Mouse (Mus musculus) forebrain, embryonic 16.5 days (tissue): ENCODE measurements at regions not wholly inside any gene's neighbourhood (a gene's known extent, or its start where the extent isn't known, plus 50 kb on each side); places are given as distances from the start of the nearest gene placed in this dataset.
A peak's percentile ranks its signal among the peaks of the same experiment; 100 is the strongest.

Experiments
- ATAC-seq: fragments of 200-750 bp; cut with Nextera tagmentation; 2 replicates; pipeline ENCODE4 v1.8.0; 2017; ENCODE audit warnings: mild to moderate bottlenecking, moderate library complexity
- H3K27ac ChIP-seq: fragments of 300-500 bp; sonication (generic); 2 replicates; pipeline ENCODE4 v1.5.1; 2014; ENCODE audit warnings: low read length, control low read depth
- H3K27me3 ChIP-seq: fragments of 300-500 bp; sonication (generic); replicated peaks from 2 replicates; pipeline ENCODE4 v1.6.1; 2014; ENCODE audit warnings: low read length; ENCODE audit not compliant: control insufficient read depth, insufficient read depth
- H3K36me3 ChIP-seq: fragments of 300-500 bp; sonication (generic); 2 replicates; pipeline ENCODE4 v1.6.1; 2014; ENCODE audit not compliant: control insufficient read depth, insufficient read depth
- H3K4me1 ChIP-seq: fragments of 300-500 bp; sonication (generic); replicated peaks from 2 replicates; pipeline ENCODE4 v1.6.1; 2014; ENCODE audit warnings: low read length; ENCODE audit not compliant: control insufficient read depth, insufficient read depth
- H3K4me2 ChIP-seq: fragments of 300-500 bp; sonication (generic); 2 replicates; pipeline ENCODE4 v1.6.1; 2014; ENCODE audit warnings: mild to moderate bottlenecking, low read length, control low read depth
- H3K4me3 ChIP-seq: fragments of 300-500 bp; sonication (generic); replicated peaks from 2 replicates; pipeline ENCODE4 v1.5.1; 2014; ENCODE audit warnings: mild to moderate bottlenecking, low read length, control low read depth
- H3K9ac ChIP-seq: fragments of 300-500 bp; sonication (generic); replicated peaks from 2 replicates; pipeline ENCODE4 v1.6.1; 2014; ENCODE audit warnings: low read depth, low read length, control low read depth
- H3K9me3 ChIP-seq: fragments of 300-500 bp; sonication (generic); 2 replicates; pipeline ENCODE4 v1.6.1; 2016; ENCODE audit warnings: low read length; ENCODE audit not compliant: control insufficient read depth
- WGBS: fragments of 180-500 bp; shearing (Covaris S2); extraction: QIAGEN DNeasy Blood & Tissue Kit; methylation state at CpG from one replicate; pipeline ENCODE4 v1.1.7; 2014; 5-methylcytosine and 5-hydroxymethylcytosine counted together

GRCm38 (mm10) chr15:67249147-67249546 is 748.4 kb upstream of the Lrrc6 start:
- no peaks in the 10 kb centered on the region for H3K9me3 ChIP-seq
- peaks cover 12% of the 10 kb centered on the region for H3K27me3 ChIP-seq
- H3K9ac ChIP-seq, result no peak overlapping the region
- H3K4me1 ChIP-seq, result peaks cover 23% of the 10 kb centered on the region
- H3K36me3 ChIP-seq, result no peaks in the 10 kb centered on the region
- H3K4me2 ChIP-seq, result no peak overlapping the region
- H3K27ac ChIP-seq, result no peak overlapping the region
- H3K4me3 ChIP-seq, result no peak overlapping the region
- peak; percentile 10; the same call in 1 of the 2 replicates for ATAC-seq
- WGBS, result 25% methylated on average over 4 of the region's 4 CpGs

DNA sequence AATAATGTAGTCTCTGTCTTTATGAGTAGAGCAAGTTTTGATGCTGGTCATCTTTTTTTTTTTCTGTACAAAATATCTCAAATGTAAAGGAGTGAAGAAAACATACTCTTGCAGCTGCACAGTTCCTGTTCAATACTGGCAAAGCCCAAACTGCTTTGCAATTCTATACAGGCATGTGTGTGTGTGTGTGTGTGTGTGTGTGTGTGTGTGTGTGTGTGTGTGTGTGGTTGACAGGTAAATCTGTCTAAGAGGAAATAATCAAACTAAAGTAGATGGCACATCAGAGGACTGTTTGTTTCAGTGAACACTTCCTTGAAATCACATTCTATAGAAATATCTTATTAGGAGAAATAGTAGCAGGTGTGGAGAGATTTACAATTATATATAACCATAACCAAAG is 747.8 kb upstream of the Lrrc6 start:
- Histone ChIP-seq H3K9ac (no peak overlapping the region), H3K27me3 (peaks cover 12% of the 10 kb centered on the region), H3K9me3 (no peaks in the 10 kb centered on the region), H3K27ac (no peak overlapping the region), H3K4me2 (no peak overlapping the region), H3K36me3 (no peaks in the 10 kb centered on the region), H3K4me1 (peaks cover 23% of the 10 kb centered on the region), H3K4me3 (no peak overlapping the region)
- ATAC-seq, result no peak

DNA sequence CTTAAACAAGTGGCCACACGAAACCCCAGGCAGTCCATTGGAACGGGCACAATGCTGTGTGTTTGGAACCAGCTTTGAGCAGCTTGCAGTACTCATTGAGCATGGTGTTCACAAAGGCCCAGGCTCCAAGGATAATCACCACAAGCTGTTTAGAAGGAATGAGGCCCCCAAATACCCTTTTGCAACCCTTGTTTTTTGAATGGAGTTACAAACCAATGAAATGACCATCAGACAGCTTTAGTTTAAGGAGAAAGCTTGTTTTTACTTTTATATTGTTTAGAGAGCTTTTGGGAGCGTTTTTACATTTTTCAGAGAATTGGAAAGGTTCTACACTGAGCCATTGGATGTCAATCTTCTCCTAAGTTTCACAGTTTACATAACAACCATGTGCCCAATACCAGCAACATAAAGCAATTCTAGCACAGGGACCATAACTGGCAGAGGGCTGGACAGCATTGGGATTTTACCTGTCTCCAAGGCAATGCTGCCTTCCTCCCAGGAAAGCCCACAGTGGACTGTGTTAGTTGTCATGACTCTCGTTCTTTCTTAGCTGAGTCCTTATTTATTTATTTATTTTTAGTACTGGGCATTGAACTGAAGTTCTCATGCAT is 745.1 kb upstream of the Lrrc6 start:
- H3K4me3 ChIP-seq, result no peak overlapping the region
- no peaks in the 10 kb centered on the region for H3K36me3 ChIP-seq
- no peak overlapping the region for H3K9ac ChIP-seq
- H3K4me1 ChIP-seq, result peaks cover 23% of the 10 kb centered on the region
- WGBS, result 4% methylated on average over 4 of the region's 4 CpGs
- peak; percentile 91 for ATAC-seq
- H3K9me3 ChIP-seq, result no peaks in the 10 kb centered on the region
- peak overlapping the region; percentile 60 for H3K27ac ChIP-seq
- peaks cover 10% of the 10 kb centered on the region for H3K27me3 ChIP-seq
- H3K4me2 ChIP-seq, result peak overlapping the region; percentile 18

DNA sequence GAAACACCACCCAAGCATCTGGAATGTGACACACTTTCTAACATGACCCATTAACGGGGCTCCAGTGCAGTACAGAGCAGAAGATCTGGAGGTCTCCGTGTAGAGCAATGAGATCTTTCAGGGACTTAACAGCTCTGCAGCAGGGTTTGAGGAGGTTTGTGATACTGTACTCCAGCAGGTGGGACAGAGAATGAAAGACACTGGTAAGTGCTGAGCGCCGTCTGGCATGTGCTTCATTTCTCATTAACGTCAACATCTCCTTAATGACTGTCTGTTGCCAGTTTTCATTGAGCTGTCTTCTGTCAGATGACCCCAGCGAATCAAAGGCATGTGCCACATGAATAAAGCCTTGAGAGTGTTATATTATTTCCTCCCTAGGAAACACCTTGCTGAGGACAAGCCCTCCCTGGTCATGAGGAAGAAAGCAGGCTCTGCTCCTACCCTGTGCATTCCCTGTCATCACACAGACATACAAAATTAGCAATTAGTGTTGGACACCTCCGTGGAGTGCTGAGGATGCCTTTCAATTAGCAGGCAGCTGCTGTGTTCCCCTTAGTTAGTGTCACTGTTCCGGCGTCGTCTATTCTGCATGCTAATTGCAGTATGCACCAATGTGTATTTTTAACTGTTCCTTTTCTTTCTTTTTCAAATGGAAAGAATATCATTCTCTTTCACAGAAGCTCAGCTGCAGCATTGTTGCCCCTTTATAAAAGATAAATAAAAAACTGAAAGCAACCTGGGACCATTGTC is 744.4 kb upstream of the Lrrc6 start:
- Histone ChIP-seq H3K4me3 (no peak overlapping the region), H3K4me2 (peak overlapping the region; percentile 18), H3K4me1 (peaks cover 23% of the 10 kb centered on the region), H3K27me3 (peaks cover 5% of the 10 kb centered on the region), H3K9me3 (no peaks in the 10 kb centered on the region), H3K9ac (no peak overlapping the region), H3K27ac (peak overlapping the region; percentile 60), H3K36me3 (no peaks in the 10 kb centered on the region)
- WGBS, result 8% methylated on average over 10 of the region's 10 CpGs
- ATAC-seq, result peak; percentile 91

DNA sequence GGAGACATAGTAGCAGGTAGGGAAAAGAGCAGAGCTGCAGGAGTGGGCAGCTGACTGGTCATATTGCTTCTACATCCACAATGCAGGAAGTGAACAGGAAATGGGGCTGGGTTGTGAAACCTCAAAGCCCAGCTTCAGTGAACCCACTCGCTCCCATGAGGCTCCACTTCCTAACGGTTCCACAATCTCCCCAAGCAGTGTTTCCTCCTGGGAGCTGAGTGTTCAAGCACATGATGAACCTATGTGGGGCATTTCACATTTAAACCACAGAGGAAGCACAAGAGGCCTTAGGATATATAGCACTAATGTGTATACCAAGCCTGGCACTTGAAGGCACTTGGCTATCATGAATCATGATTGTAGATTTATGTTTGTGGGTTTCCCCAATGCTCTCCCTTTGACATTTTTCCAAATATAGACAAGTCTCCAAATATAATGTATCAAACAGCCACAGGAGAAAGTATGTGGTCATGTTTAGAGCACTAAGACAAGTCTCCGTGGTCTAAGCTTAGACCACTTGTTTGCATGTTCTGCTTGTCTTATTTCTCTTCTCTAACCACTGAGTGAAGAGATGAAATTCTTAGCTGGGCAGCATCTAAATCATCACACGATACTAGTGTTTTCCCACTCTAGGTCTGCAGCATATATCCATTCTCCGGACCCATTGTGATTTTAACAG is 734.5 kb upstream of the Lrrc6 start:
- Histone ChIP-seq H3K4me3 (no peak overlapping the region), H3K9ac (no peak overlapping the region), H3K27me3 (no peaks in the 10 kb centered on the region), H3K36me3 (no peaks in the 10 kb centered on the region), H3K4me2 (no peak overlapping the region), H3K9me3 (no peaks in the 10 kb centered on the region), H3K27ac (no peak overlapping the region), H3K4me1 (no peaks in the 10 kb centered on the region)
- no peak for ATAC-seq
- 91% methylated on average over 5 of the region's 5 CpGs for WGBS

DNA sequence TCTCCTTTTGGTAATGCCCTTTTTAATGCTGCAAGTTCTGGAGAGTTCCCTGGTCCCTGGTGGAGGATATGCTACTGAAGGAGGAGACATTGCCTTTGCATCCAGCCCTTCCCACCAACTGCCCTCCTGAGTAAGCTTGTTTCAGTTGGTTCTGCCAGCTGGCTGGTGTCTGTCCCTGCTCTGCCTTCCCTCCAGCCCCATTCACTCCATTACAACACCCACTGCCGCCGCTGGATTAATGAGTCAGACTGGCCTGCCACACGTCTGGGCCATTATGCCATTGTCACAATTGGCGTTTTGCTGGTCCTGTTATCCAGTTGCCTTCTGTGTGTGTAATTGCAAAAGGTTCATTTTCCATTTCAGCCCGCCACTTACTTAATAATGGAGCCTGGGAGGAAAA is 728.6 kb upstream of the Lrrc6 start:
- Histone ChIP-seq H3K4me3 (no peak overlapping the region), H3K36me3 (no peaks in the 10 kb centered on the region), H3K4me1 (peaks cover 12% of the 10 kb centered on the region), H3K27ac (no peak overlapping the region), H3K4me2 (no peak overlapping the region), H3K27me3 (no peaks in the 10 kb centered on the region), H3K9me3 (no peaks in the 10 kb centered on the region), H3K9ac (no peak overlapping the region)
- WGBS, result 13% methylated on average over 5 of the region's 5 CpGs
- peak; percentile 74; the same call in 1 of the 2 replicates for ATAC-seq

GRCm38 (mm10) chr15:67228633-67229032 is 727.9 kb upstream of the Lrrc6 start:
- 88% methylated on average over 2 of the region's 2 CpGs for WGBS
- H3K9ac ChIP-seq, result no peak overlapping the region
- ATAC-seq, result no peak

DNA sequence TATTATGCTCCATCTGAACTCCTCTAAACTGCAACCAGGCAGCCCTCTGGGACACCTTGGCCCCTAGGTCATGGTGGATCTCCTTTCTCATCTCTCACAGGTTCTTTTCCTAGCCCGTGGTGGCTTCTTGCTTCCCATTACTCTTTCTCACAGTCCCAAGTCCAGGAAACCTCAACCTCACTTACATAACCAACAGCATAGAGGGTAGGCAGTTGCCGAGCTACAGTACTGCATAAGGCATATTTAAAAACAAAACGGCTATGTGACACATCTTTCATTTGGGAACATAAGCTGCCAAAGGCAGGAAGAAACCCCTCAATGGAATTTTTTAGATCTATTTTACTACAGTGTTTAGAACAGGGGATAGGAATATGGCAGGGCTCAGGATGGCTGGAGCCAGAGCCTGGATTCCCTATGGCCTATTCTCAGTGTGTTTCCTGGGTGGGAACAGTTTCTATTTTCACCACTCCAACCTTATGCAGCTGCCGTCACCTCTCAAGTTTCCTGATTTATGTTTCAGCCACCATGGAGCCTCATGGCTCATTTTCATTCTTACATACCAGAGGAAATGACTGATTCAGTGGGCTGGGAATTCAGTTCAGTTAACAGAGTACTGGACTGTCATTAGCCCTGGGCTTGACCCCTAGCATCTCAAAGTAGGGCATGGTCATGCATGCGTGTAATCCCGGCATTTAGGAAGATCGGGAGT is 726.9 kb upstream of the Lrrc6 start:
- no peak overlapping the region for H3K9ac ChIP-seq
- H3K4me2 ChIP-seq, result no peak overlapping the region
- 79% methylated on average over 7 of the region's 7 CpGs for WGBS
- H3K4me1 ChIP-seq, result peaks cover 12% of the 10 kb centered on the region
- no peak overlapping the region for H3K4me3 ChIP-seq
- H3K27ac ChIP-seq, result peak overlapping the region; percentile 38; the same call in 1 of the 2 replicates
- ATAC-seq, result no peak
- H3K27me3 ChIP-seq, result no peaks in the 10 kb centered on the region
- H3K36me3 ChIP-seq, result no peaks in the 10 kb centered on the region
- H3K9me3 ChIP-seq, result no peaks in the 10 kb centered on the region

More at GRCm38 (mm10) chr15:67228633-67229032, 727.9 kb upstream of the Lrrc6 start:
- no peak overlapping the region for H3K27ac ChIP-seq
- H3K36me3 ChIP-seq, result no peaks in the 10 kb centered on the region
- no peaks in the 10 kb centered on the region for H3K9me3 ChIP-seq
- no peak overlapping the region for H3K4me2 ChIP-seq
- H3K4me3 ChIP-seq, result no peak overlapping the region
- H3K27me3 ChIP-seq, result no peaks in the 10 kb centered on the region
- H3K4me1 ChIP-seq, result peaks cover 12% of the 10 kb centered on the region

- Histone ChIP-seq H3K9me3 (no peaks in the 10 kb centered on the region), H3K36me3 (no peaks in the 10 kb centered on the region), H3K4me1 (peaks cover 12% of the 10 kb centered on the region), H3K4me2 (no peak overlapping the region), H3K4me3 (no peak overlapping the region), H3K27me3 (no peaks in the 10 kb centered on the region), H3K27ac (no peak overlapping the region), H3K9ac (no peak overlapping the region)
- WGBS, result 52% methylated on average over 9 of the region's 9 CpGs
- peak; percentile 57; the same call in 1 of the 2 replicates for ATAC-seq
These were observed 726.2 kb upstream of the Lrrc6 start for GRCm38 (mm10) chr15:67226900-67227299.
